Mouse (Mus musculus): Measurements from ENCODE around the gene Gal3st3.

DNA sequence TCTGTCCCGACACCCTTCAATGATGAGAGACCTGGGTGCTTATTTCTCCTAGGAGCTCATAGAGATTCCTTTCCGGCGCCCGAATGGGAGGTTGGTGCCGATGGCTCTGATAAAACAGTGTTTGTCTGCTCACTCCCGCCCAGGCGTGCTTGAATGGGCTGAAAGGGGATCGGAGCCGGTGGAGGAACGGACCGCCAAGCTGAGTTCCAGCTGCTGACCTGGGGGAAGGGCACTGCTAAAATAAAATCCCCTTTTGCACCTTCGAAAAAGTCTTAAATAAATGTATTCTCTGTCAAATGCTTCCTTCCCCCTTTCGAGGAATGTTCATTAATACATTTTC, 2.4 kb upstream of the Gal3st3 start:
- TF ChIP-seq CTCF (IDR thresholded peaks at IDR 0.05; ENCODE audit: extremely low read depth, insufficient read depth, low read length) (no peak), POLR2A (IDR thresholded peaks at IDR 0.05; ENCODE audit: extremely low read depth, insufficient read depth, low read length) (no peak)
